8 mouse cellular contexts compared by ENCODE assay signal in genomic region chr19:6305517-6306115, GRCm38 (mm10). TPM values are rescaled to one million over a fixed set of nuclear protein-coding genes. Genes with fewer than 3 reads are reported as not detected.
A peak's percentile ranks its signal among the peaks of the same experiment; 100 is the strongest.
DNase-seq lines count a peak whose midpoint lies in the region; ATAC-seq and TF ChIP-seq lines count a peak whose summit lies in the region.

No protein-coding gene starts in this region.

- H3K36me3 ChIP-seq in testis, adult 2 months (ENCODE audit: control insufficient read depth, insufficient read depth, low read length) = no peaks in the 10 kb centered on the region
- H3K36me3 ChIP-seq in limb, embryonic 15.5 days = peaks cover 11% of the 10 kb centered on the region; the same call in 1 of the 2 replicates
- no peaks in the 10 kb centered on the region for H3K36me3 ChIP-seq in stomach, embryonic 16.5 days (ENCODE audit: control insufficient read depth, insufficient read depth, low read length)

- H3K9me3 ChIP-seq in limb, embryonic 15.5 days = no peaks in the 10 kb centered on the region
- no peaks in the 10 kb centered on the region for H3K9me3 ChIP-seq in stomach, embryonic 16.5 days (replicated peaks; ENCODE audit: control insufficient read depth, low read length)

- peak overlapping the region; percentile 89 for H3K4me3 ChIP-seq in testis, adult 2 months (ENCODE audit: control insufficient read depth, low read depth, low read length)
- peak overlapping the region; percentile 70 for H3K4me3 ChIP-seq in limb, embryonic 15.5 days
- H3K4me3 ChIP-seq in stomach, embryonic 16.5 days (replicated peaks; ENCODE audit: low read length) = peak overlapping the region; percentile 79

- TF ChIP-seq CTCF in testis, adult 2 months (IDR thresholded peaks at IDR 0.05; ENCODE audit: control insufficient read depth, insufficient read depth, insufficient replicate concordance, low read depth, low read length) = no peak

- H3K27ac ChIP-seq in testis, adult 2 months (ENCODE audit: control insufficient read depth, insufficient read depth, low read depth, low read length) = peak overlapping the region; percentile 88
- peak overlapping the region; percentile 91 for H3K27ac ChIP-seq in limb, embryonic 15.5 days
- peak overlapping the region; percentile 89; the same call in 1 of the 2 replicates for H3K27ac ChIP-seq in stomach, embryonic 16.5 days (ENCODE audit: low read length)

- peak overlapping the region; percentile 66 for H3K4me2 ChIP-seq in limb, embryonic 15.5 days
- H3K4me2 ChIP-seq in stomach, embryonic 16.5 days (ENCODE audit: low read depth, low read length) = peak overlapping the region; percentile 63

- no peak for ATAC-seq in limb, embryonic 15.5 days (ENCODE audit: insufficient number of reproducible peaks, low FRiP score, low TSS enrichment, low read depth)
- no peak for ATAC-seq in stomach, embryonic 16.5 days (ENCODE audit: insufficient read depth, low FRiP score)

- WGBS in limb, embryonic 15.5 days = 57% methylated on average over 8 of the region's 8 CpGs
- 54% methylated on average over 8 of the region's 8 CpGs for WGBS in stomach, embryonic 16.5 days

- H3K27me3 ChIP-seq in testis, adult 2 months (ENCODE audit: control insufficient read depth, insufficient read depth, low read length) = no peaks in the 10 kb centered on the region
- H3K27me3 ChIP-seq in limb, embryonic 15.5 days = no peaks in the 10 kb centered on the region
- no peaks in the 10 kb centered on the region for H3K27me3 ChIP-seq in stomach, embryonic 16.5 days (ENCODE audit: control insufficient read depth, insufficient read depth, low read length)

- H3K4me1 ChIP-seq in testis, adult 2 months (ENCODE audit: control insufficient read depth, insufficient read depth, low read length) = peaks cover 9% of the 10 kb centered on the region
- peaks cover 42% of the 10 kb centered on the region for H3K4me1 ChIP-seq in limb, embryonic 15.5 days
- peaks cover 21% of the 10 kb centered on the region for H3K4me1 ChIP-seq in stomach, embryonic 16.5 days (ENCODE audit: control insufficient read depth, insufficient read depth, low read length)

- peak; percentile 67 for DNase-seq in cerebellum, adult 9-11 months
- no peak for DNase-seq in cerebellum, adult 18-20 months
- DNase-seq in testis, postnatal 10 days (ENCODE audit: low spot score) = no peak
- DNase-seq in spleen, adult 12 weeks (ENCODE audit: low spot score) = no peak
- DNase-seq in adrenal gland, postnatal 36 days = no peak

- peak overlapping the region; percentile 55 for H3K9ac ChIP-seq in limb, embryonic 15.5 days
- H3K9ac ChIP-seq in stomach, embryonic 16.5 days (ENCODE audit: low read length) = peak overlapping the region; percentile 90

- TF ChIP-seq POLR2A in testis, adult 2 months (IDR thresholded peaks at IDR 0.05; ENCODE audit: control insufficient read depth, low read depth, low read length) = no peak

RNA-seq across cellular contexts. Expression of gene Cdc42bpg, which starts 0.6 kb away (rescaled TPM):
- 5.3 and 5.4 TPM in 2 replicates for polyA plus RNA-seq in testis, adult 2 months (2012; rRNA removed)
- polyA plus RNA-seq in limb, embryonic 15.5 days (2015; fragmentation: Nextera tagmentation; extraction: Ambion mirVana) = 1.4 and 2.0 TPM in 2 replicates
- 1.9 and 2.0 TPM in 2 replicates for polyA plus RNA-seq in stomach, embryonic 16.5 days (2015; fragmentation: Nextera tagmentation; extraction: Ambion mirVana)
- 10 to 100 TPM; 22.6 to 23.5 TPM for total RNA-seq in adrenal gland, postnatal 36 days (2021)

RNA-seq across cellular contexts. Expression of gene Ehd1, which starts 29.1 kb away (rescaled TPM):
- 521 and 642 TPM in 2 replicates for polyA plus RNA-seq in testis, adult 2 months (2012; rRNA removed)
- polyA plus RNA-seq in limb, embryonic 15.5 days (2015; fragmentation: Nextera tagmentation; extraction: Ambion mirVana) = 93.6 and 103 TPM in 2 replicates
- 77.2 and 98.4 TPM in 2 replicates for polyA plus RNA-seq in stomach, embryonic 16.5 days (2015; fragmentation: Nextera tagmentation; extraction: Ambion mirVana)
- total RNA-seq in adrenal gland, postnatal 36 days (2021) = 100 to 1,000 TPM; 119 to 188 TPM

RNA-seq across cellular contexts. Expression of gene Men1, which starts 29.2 kb away (rescaled TPM):
- 24.6 and 24.8 TPM in 2 replicates for polyA plus RNA-seq in testis, adult 2 months (2012; rRNA removed)
- polyA plus RNA-seq in limb, embryonic 15.5 days (2015; fragmentation: Nextera tagmentation; extraction: Ambion mirVana) = 81.5 and 81.7 TPM in 2 replicates
- polyA plus RNA-seq in stomach, embryonic 16.5 days (2015; fragmentation: Nextera tagmentation; extraction: Ambion mirVana) = 59.0 and 60.2 TPM in 2 replicates
- 10 to 100 TPM; 48.7 to 56.3 TPM for total RNA-seq in adrenal gland, postnatal 36 days (2021)

RNA-seq across cellular contexts. Expression of gene Map4k2, which starts 35.3 kb away (rescaled TPM):
- polyA plus RNA-seq in testis, adult 2 months (2012; rRNA removed) = 21.4 and 24.8 TPM in 2 replicates
- 14.6 and 16.2 TPM in 2 replicates for polyA plus RNA-seq in limb, embryonic 15.5 days (2015; fragmentation: Nextera tagmentation; extraction: Ambion mirVana)
- 11.4 and 11.8 TPM in 2 replicates for polyA plus RNA-seq in stomach, embryonic 16.5 days (2015; fragmentation: Nextera tagmentation; extraction: Ambion mirVana)
- total RNA-seq in adrenal gland, postnatal 36 days (2021) = 10 to 100 TPM; 29.9 to 32.2 TPM

RNA-seq across cellular contexts. Expression of gene Sf1, which starts 57.9 kb away (rescaled TPM):
- 167 and 174 TPM in 2 replicates for polyA plus RNA-seq in testis, adult 2 months (2012; rRNA removed)
- 115 TPM in 2 replicates for polyA plus RNA-seq in limb, embryonic 15.5 days (2015; fragmentation: Nextera tagmentation; extraction: Ambion mirVana)
- 94.5 and 95.1 TPM in 2 replicates for polyA plus RNA-seq in stomach, embryonic 16.5 days (2015; fragmentation: Nextera tagmentation; extraction: Ambion mirVana)
- 100 to 1,000 TPM; 169 to 224 TPM for total RNA-seq in adrenal gland, postnatal 36 days (2021)
